Mouse (Mus musculus): ENCODE results near the gene Hist2h2be.
"Not testable (repeated sequence)": the region's sequence is repeated elsewhere in the genome, so short reads cannot be mapped to it uniquely, and the experiment has no call there.

Hist2h2be gene

GRCm38 (mm10) chr3:96220765-96221639 is at the start of gene Hist2h2be, which contains the start of gene Hist2h2ac:
Gene Hist2h2be, plus strand, starts transcription at chr3:96221119.
Gene Hist2h2ac, minus strand, starts transcription at chr3:96220880.
- DNase-seq (ENCODE audit: low spot score in 2 of 2), result peak; percentile 93 to 96

GRCm38 (mm10) chr3:96171583-96172196 is 49.2 kb upstream of the Hist2h2be start:
- no peak for DNase-seq (ENCODE audit: low spot score in 2 of 2)

- peak; percentile 83 to 86 for DNase-seq (ENCODE audit: low spot score in 2 of 2)
Observed at GRCm38 (mm10) chr3:96172197-96173178, 48.4 kb upstream of the Hist2h2be start, which contains the start of gene Sf3b4. Gene Sf3b4, plus strand, starts transcription at chr3:96172332.

- DNase-seq (ENCODE audit: low spot score in 2 of 2), result no peak
Observed at GRCm38 (mm10) chr3:96173185-96173584, 47.7 kb upstream of the Hist2h2be start.

GRCm38 (mm10) chr3:96174042-96174441 is 46.9 kb upstream of the Hist2h2be start:
- DNase-seq (ENCODE audit: low spot score in 2 of 2), result not testable (repeated sequence)

GRCm38 (mm10) chr3:96175251-96175650 is 45.7 kb upstream of the Hist2h2be start:
- no peak for DNase-seq (ENCODE audit: low spot score in 2 of 2)

GRCm38 (mm10) chr3:96178427-96178826 is 42.5 kb upstream of the Hist2h2be start:
- no peak for DNase-seq (ENCODE audit: low spot score in 2 of 2)

GRCm38 (mm10) chr3:96178902-96179301 is 42.0 kb upstream of the Hist2h2be start:
- no peak for DNase-seq (ENCODE audit: low spot score in 2 of 2)

- no peak for DNase-seq (ENCODE audit: low spot score in 2 of 2)
Observed at GRCm38 (mm10) chr3:96179531-96179930, 41.4 kb upstream of the Hist2h2be start.

GRCm38 (mm10) chr3:96180727-96181477 is 40.0 kb upstream of the Hist2h2be start, which contains the start of gene Sv2a:
Gene Sv2a, plus strand, starts transcription at chr3:96181151.
- peak; percentile 37 to 39 for DNase-seq (ENCODE audit: low spot score in 2 of 2)

GRCm38 (mm10) chr3:96181510-96182381 is 39.2 kb upstream of the Hist2h2be start:
- no peak for DNase-seq (ENCODE audit: low spot score in 2 of 2)

GRCm38 (mm10) chr3:96182382-96182776 is 38.5 kb upstream of the Hist2h2be start:
- no peak for DNase-seq (ENCODE audit: low spot score in 2 of 2)

GRCm38 (mm10) chr3:96192977-96193376 is 27.9 kb upstream of the Hist2h2be start:
- no peak for DNase-seq (ENCODE audit: low spot score in 2 of 2)

- DNase-seq (ENCODE audit: low spot score in 2 of 2), result no peak
Observed at GRCm38 (mm10) chr3:96194966-96195365, 26.0 kb upstream of the Hist2h2be start.

- DNase-seq (ENCODE audit: low spot score in 2 of 2), result no peak
Observed at GRCm38 (mm10) chr3:96195616-96196313, 25.2 kb upstream of the Hist2h2be start.

- DNase-seq (ENCODE audit: low spot score in 2 of 2), result no peak
Observed at GRCm38 (mm10) chr3:96196437-96197128, 24.3 kb upstream of the Hist2h2be start.

- DNase-seq (ENCODE audit: low spot score in 2 of 2), result peak; percentile 90
Observed at GRCm38 (mm10) chr3:96197129-96197749, 23.7 kb upstream of the Hist2h2be start.

GRCm38 (mm10) chr3:96198181-96198580 is 22.7 kb upstream of the Hist2h2be start:
- DNase-seq (ENCODE audit: low spot score in 2 of 2), result peak; percentile 60 to 65

All from spleen, postnatal 36 days (tissue).